Comparison of ENCODE assay signal across 16 mouse cellular contexts in the genomic region with DNA sequence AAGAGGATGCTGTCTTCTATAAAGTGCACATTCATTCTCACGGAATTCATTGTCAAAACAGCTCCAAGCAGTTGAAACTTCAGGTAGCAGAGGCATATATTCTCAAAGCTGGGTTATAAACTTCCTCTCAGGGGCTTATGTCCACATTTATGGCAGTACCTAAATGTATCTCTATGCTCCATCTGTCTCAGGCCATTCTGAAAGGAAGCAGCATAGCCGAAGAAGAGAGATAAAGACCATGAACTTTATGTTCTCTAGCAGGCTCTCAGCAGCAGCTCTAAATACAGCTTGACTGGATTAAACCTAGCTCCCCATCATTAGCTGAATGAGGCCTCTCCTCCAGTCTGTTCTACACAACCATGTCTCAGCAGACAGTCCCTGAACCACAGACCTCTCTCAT.
"Had no signal": no experiment of that assay in that cellular context is flagged by ENCODE, and none has a peak within 500 bp of the region (broad histone marks: within the 10 kb centered on the region; RNA-seq: fewer than 3 reads in every experiment).

No protein-coding gene starts in this region.

- H3K27me3 ChIP-seq: neural tube, embryonic 13.5 days; neural tube, embryonic 15.5 days; stomach, embryonic 15.5 days had no signal

- H3K27ac ChIP-seq: neural tube, embryonic 13.5 days; neural tube, embryonic 15.5 days; stomach, embryonic 15.5 days; stomach, postnatal 0 days had no signal

- H3K36me3 ChIP-seq: stomach, embryonic 15.5 days had no signal

- H3K4me3 ChIP-seq: neural tube, embryonic 13.5 days; neural tube, embryonic 15.5 days; stomach, embryonic 15.5 days had no signal

- DNase-seq: retina, postnatal 1 day; right cerebral cortex, adult 18-20 months; right cerebral cortex, postnatal 14 days; right cerebral cortex, postnatal 25 days; right cerebral cortex, postnatal 4 days; spleen, adult 18-20 months; thymus, adult 18-20 months; thymus, adult 2 months; thymus, postnatal 14 days; thymus, postnatal 25 days; thymus, postnatal 36 days; thymus, postnatal 4 days had no signal

- H3K9ac ChIP-seq: neural tube, embryonic 13.5 days; neural tube, embryonic 15.5 days; stomach, embryonic 15.5 days had no signal

- H3K9me3 ChIP-seq: neural tube, embryonic 13.5 days; neural tube, embryonic 15.5 days; stomach, embryonic 15.5 days had no signal

- H3K4me1 ChIP-seq: neural tube, embryonic 13.5 days; neural tube, embryonic 15.5 days; stomach, embryonic 15.5 days had no signal
